Mouse (Mus musculus): ENCODE data around the gene Stab1. TPM values are rescaled to one million over a fixed set of nuclear protein-coding genes. Genes with fewer than 3 reads are reported as not detected.

Gene Stab1
- total RNA-seq (2015), result 0.27 TPM in 1 of 2 replicates, not detected in the other
- total RNA-seq (2017), result 0.40 and 1.0 TPM in 2 replicates

GRCm38 (mm10) chr14:31168425-31168824, at the start of gene Stab1:
Gene Stab1 (minus strand): TSS chr14:31168641.
- no peak for ATAC-seq (ENCODE audit: poor library complexity, severe bottlenecking)

- ATAC-seq (ENCODE audit: poor library complexity, severe bottlenecking), result peak; percentile 72
Observed at GRCm38 (mm10) chr14:31217666-31218065, 49.2 kb upstream of the Stab1 start, which contains the start of gene Sema3g. Gene Sema3g (plus strand): TSS chr14:31217860.

- no peak for ATAC-seq (ENCODE audit: poor library complexity, severe bottlenecking)
Observed at GRCm38 (mm10) chr14:31216846-31217245, 48.4 kb upstream of the Stab1 start, which contains the start of gene Nisch. Gene Nisch (minus strand): TSS chr14:31216946.

GRCm38 (mm10) chr14:31215157-31216002, 46.9 kb upstream of the Stab1 start:
- peak; percentile 77 for ATAC-seq (ENCODE audit: poor library complexity, severe bottlenecking)

GRCm38 (mm10) chr14:31214684-31215083, 46.2 kb upstream of the Stab1 start:
- ATAC-seq (ENCODE audit: poor library complexity, severe bottlenecking), result peak; percentile 20; the same call in 1 of the 2 replicates

GRCm38 (mm10) chr14:31213868-31214267, 45.4 kb upstream of the Stab1 start:
- peak; percentile 68 for ATAC-seq (ENCODE audit: poor library complexity, severe bottlenecking)

GRCm38 (mm10) chr14:31212499-31212898, 44.1 kb upstream of the Stab1 start:
- ATAC-seq (ENCODE audit: poor library complexity, severe bottlenecking), result peak; percentile 17; the same call in 1 of the 2 replicates

- no peak for ATAC-seq (ENCODE audit: poor library complexity, severe bottlenecking)
Observed at GRCm38 (mm10) chr14:31211854-31212253, 43.4 kb upstream of the Stab1 start.

- ATAC-seq (ENCODE audit: poor library complexity, severe bottlenecking), result no peak
Observed at GRCm38 (mm10) chr14:31209133-31209557, 40.7 kb upstream of the Stab1 start.

GRCm38 (mm10) chr14:31208084-31208483, 39.6 kb upstream of the Stab1 start, which contains the start of gene Tnnc1:
Gene Tnnc1 (plus strand): TSS chr14:31208312.
- ATAC-seq (ENCODE audit: poor library complexity, severe bottlenecking), result no peak

- ATAC-seq (ENCODE audit: poor library complexity, severe bottlenecking), result no peak
Observed at GRCm38 (mm10) chr14:31207070-31207830, 38.8 kb upstream of the Stab1 start.

- peak; percentile 95 for ATAC-seq (ENCODE audit: poor library complexity, severe bottlenecking)
Observed at GRCm38 (mm10) chr14:31206472-31206981, 38.1 kb upstream of the Stab1 start.

- peak; percentile 33 for ATAC-seq (ENCODE audit: poor library complexity, severe bottlenecking)
Observed at GRCm38 (mm10) chr14:31205562-31206467, 37.4 kb upstream of the Stab1 start.

- ATAC-seq (ENCODE audit: poor library complexity, severe bottlenecking), result no peak
Observed at GRCm38 (mm10) chr14:31205244-31205561, 36.8 kb upstream of the Stab1 start.

GRCm38 (mm10) chr14:31204844-31205243, 36.4 kb upstream of the Stab1 start:
- ATAC-seq (ENCODE audit: poor library complexity, severe bottlenecking), result no peak

- ATAC-seq (ENCODE audit: poor library complexity, severe bottlenecking), result no peak
Observed at GRCm38 (mm10) chr14:31200038-31200437, 31.6 kb upstream of the Stab1 start.

GRCm38 (mm10) chr14:31199599-31199998, 31.2 kb upstream of the Stab1 start:
- ATAC-seq (ENCODE audit: poor library complexity, severe bottlenecking), result no peak

- peak; percentile 44; the same call in 1 of the 2 replicates for ATAC-seq (ENCODE audit: poor library complexity, severe bottlenecking)
Observed at GRCm38 (mm10) chr14:31197547-31198516, 29.4 kb upstream of the Stab1 start.

GRCm38 (mm10) chr14:31195968-31196367, 27.5 kb upstream of the Stab1 start:
- peak; percentile 83 for ATAC-seq (ENCODE audit: poor library complexity, severe bottlenecking)

Measured in megakaryocyte, adult 5-6 weeks (primary cell).